Mouse (Mus musculus) lung, adult 2 months (tissue): ENCODE data around the gene Nudt8. TPM values are rescaled to one million over a fixed set of nuclear protein-coding genes. Genes with fewer than 3 reads are reported as not detected.
"Not testable (repeated sequence)": the region's sequence is repeated elsewhere in the genome, so short reads cannot be mapped to it uniquely, and the experiment has no call there.

ENCODE experiments used
- DNase-seq: peaks from one replicate; pipeline ENCODE4 v3.0.0; 2022
- H3K4me1 ChIP-seq: fragments of 200-500 bp; 2 replicates; pipeline ENCODE4 v1.6.1; 2011; ENCODE audit warnings: low read length; ENCODE audit not compliant: control insufficient read depth, insufficient read depth
- H3K4me3 ChIP-seq: fragments of 200-500 bp; replicated peaks from 2 replicates; pipeline ENCODE3; 2011; ENCODE audit warnings: low read depth, mild to moderate bottlenecking, control low read depth, low read length; ENCODE audit errors: extremely low read depth
- CTCF ChIP-seq: fragments of 200-500 bp; IDR thresholded peaks from 2 replicates; pipeline ENCODE4 v1.5.1; 2011; ENCODE audit warnings: mild to moderate bottlenecking, low read length, control low read depth; ENCODE audit not compliant: insufficient read depth
- POLR2A ChIP-seq: fragments of 200-500 bp; IDR thresholded peaks from 2 replicates; pipeline ENCODE4 v1.6.1; 2011; ENCODE audit warnings: low read depth, mild to moderate bottlenecking, control low read depth, low read length, borderline replicate concordance; ENCODE audit errors: extremely low read depth
- WGBS: fragments of 180-500 bp; shearing (Covaris S2); methylation state at CpG from one replicate; pipeline ENCODE4 v1.1.7; 2018; 5-methylcytosine and 5-hydroxymethylcytosine counted together
- polyA plus RNA-seq: library from polyadenylated mRNA; depleted of rRNA; stranded (reverse); fragments of >200 nt; gene quantifications from 2 replicates; pipeline ENCODE4 v1.2.3, GENCODE M21; 2012; rRNA removed

The Nudt8 gene
- polyA plus RNA-seq = 7.6 and 13.3 TPM in 2 replicates

GRCm38 (mm10) chr19:4000119-4000900 is at the start of gene Nudt8, which contains the start of gene Gm49405:
TSS of gene Nudt8 (plus strand) at chr19:4000580.
TSS of gene Gm49405 (plus strand) at chr19:4000626.
- Histone ChIP-seq H3K4me3 (peak within 1 kb of the TSS; percentile 97), H3K4me1 (peaks cover 5% of the 10 kb centered on the region)
- peak; percentile 78 for TF ChIP-seq CTCF
- peak; percentile 85; the same call in 1 of the 2 replicates for TF ChIP-seq POLR2A
- WGBS = under 1% methylated on average over 64 of the region's 64 CpGs
- peak; percentile 97 for DNase-seq

GRCm38 (mm10) chr19:3951461-3951860 is 48.9 kb upstream of the Nudt8 start:
- H3K4me1 ChIP-seq = no peaks in the 10 kb centered on the region
- no peak for TF ChIP-seq POLR2A
- TF ChIP-seq CTCF = no peak
- DNase-seq = no peak
- H3K4me3 ChIP-seq = no peak overlapping the region

- no peak for TF ChIP-seq CTCF
- no peak for TF ChIP-seq POLR2A
- DNase-seq = no peak
- H3K4me3 ChIP-seq = no peak overlapping the region
- H3K4me1 ChIP-seq = no peaks in the 10 kb centered on the region
- 19% methylated on average over 1 of the region's 1 CpGs for WGBS
Observed at GRCm38 (mm10) chr19:3952099-3952498, 48.3 kb upstream of the Nudt8 start.

GRCm38 (mm10) chr19:3955033-3955432 is 45.3 kb upstream of the Nudt8 start:
- WGBS = 64% methylated on average over 3 of the region's 3 CpGs
- H3K4me1 ChIP-seq = no peaks in the 10 kb centered on the region
- no peak for TF ChIP-seq POLR2A
- no peak for TF ChIP-seq CTCF
- no peak overlapping the region for H3K4me3 ChIP-seq
- DNase-seq = no peak

- DNase-seq = no peak
- no peaks in the 10 kb centered on the region for H3K4me1 ChIP-seq
- WGBS = 58% methylated on average over 4 of the region's 4 CpGs
- H3K4me3 ChIP-seq = no peak overlapping the region
- TF ChIP-seq POLR2A (no peak), CTCF (no peak)
Observed at GRCm38 (mm10) chr19:3955804-3956203, 44.6 kb upstream of the Nudt8 start.

- DNase-seq = not testable (repeated sequence)
- 77% methylated on average over 5 of the region's 5 CpGs for WGBS
Observed at GRCm38 (mm10) chr19:3957296-3958036, 42.9 kb upstream of the Nudt8 start.

GRCm38 (mm10) chr19:3958470-3958869 is 41.9 kb upstream of the Nudt8 start, which contains the start of gene Aldh3b3:
TSS of gene Aldh3b3 (plus strand) at chr19:3958645.
- Histone ChIP-seq H3K4me3 (no peak within 1 kb of the TSS), H3K4me1 (no peaks in the 10 kb centered on the region)
- DNase-seq = no peak
- WGBS = 46% methylated on average over 4 of the region's 4 CpGs
- TF ChIP-seq CTCF = no peak
- no peak for TF ChIP-seq POLR2A

More at GRCm38 (mm10) chr19:3957296-3958036, 42.9 kb upstream of the Nudt8 start:
- H3K4me1 ChIP-seq, H3K4me3 ChIP-seq: not testable (repeated sequence)

- Histone ChIP-seq H3K4me1 (no peaks in the 10 kb centered on the region), H3K4me3 (no peak overlapping the region)
- TF ChIP-seq CTCF = no peak
- TF ChIP-seq POLR2A = no peak
- no peak for DNase-seq
Observed at GRCm38 (mm10) chr19:3959030-3959429, 41.4 kb upstream of the Nudt8 start.

- DNase-seq = no peak
- H3K4me3 ChIP-seq = no peak overlapping the region
- WGBS = 59% methylated on average over 5 of the region's 5 CpGs
- H3K4me1 ChIP-seq = no peaks in the 10 kb centered on the region
- no peak for TF ChIP-seq POLR2A
- no peak for TF ChIP-seq CTCF
Observed at GRCm38 (mm10) chr19:3960211-3960610, 40.2 kb upstream of the Nudt8 start.

- not testable (repeated sequence) for H3K4me3 ChIP-seq, DNase-seq, H3K4me1 ChIP-seq
- 81% methylated on average over 6 of the region's 6 CpGs for WGBS
Observed at GRCm38 (mm10) chr19:3961805-3962204, 38.6 kb upstream of the Nudt8 start.
